Mouse (Mus musculus): Measurements from ENCODE around the gene Ccdc78. TPM values are rescaled to one million over a fixed set of nuclear protein-coding genes. Genes with fewer than 3 reads are reported as not detected.

Ccdc78 gene
- polyA plus RNA-seq, 1 experiment from 2014 or later = 0.14 TPM

DNA sequence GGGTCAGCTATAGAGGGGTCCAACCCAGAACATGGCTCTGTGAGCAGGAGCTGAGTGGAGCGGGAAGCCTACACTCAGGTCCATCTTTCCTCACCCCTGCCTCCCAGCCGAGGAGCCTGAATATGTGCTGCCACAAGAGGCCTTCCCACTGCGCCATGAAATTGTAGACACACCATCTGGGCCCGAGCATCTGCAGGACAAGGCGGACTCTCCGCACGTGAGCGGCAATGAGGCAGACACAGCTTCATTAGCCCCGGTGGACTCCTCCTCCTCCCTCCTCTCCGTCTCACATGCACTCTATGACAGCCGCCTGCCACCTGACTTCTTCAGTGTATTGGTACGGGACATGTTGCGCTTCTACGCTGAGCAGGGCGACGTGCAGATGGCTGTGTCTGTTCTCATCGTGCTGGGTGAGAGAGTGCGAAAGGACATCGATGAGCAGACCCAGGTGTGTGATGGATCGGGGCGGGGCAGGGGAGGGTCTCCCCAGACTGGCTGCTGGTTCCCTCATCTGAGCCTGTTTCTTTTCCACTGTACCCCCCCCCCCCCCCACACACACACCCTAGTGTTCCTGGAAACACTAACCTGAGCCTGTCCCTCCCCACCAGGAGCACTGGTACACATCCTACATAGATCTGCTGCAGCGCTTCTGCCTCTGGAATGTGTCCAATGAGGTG is 41.3 kb downstream of the Ccdc78 start:
- DNase-seq (ENCODE audit: low spot score) (no peak), ATAC-seq (no peak)
- H3K9me3 ChIP-seq (replicated peaks; ENCODE audit: control insufficient read depth, low read length) = no peaks in the 10 kb centered on the region
- no peak overlapping the region for H3K9ac ChIP-seq (ENCODE audit: low read length)
- peak overlapping the region; percentile 89; the same call in 1 of the 2 replicates for H3K4me2 ChIP-seq (ENCODE audit: low read length)
- H3K36me3 ChIP-seq (ENCODE audit: control insufficient read depth, insufficient read depth, low read length) = peaks cover 50% of the 10 kb centered on the region
- no peak overlapping the region for H3K27ac ChIP-seq (ENCODE audit: low read depth, low read length)
- peaks cover 35% of the 10 kb centered on the region for H3K4me1 ChIP-seq (ENCODE audit: control insufficient read depth, insufficient read depth, low read length)
- no peaks in the 10 kb centered on the region for H3K27me3 ChIP-seq (replicated peaks; ENCODE audit: control insufficient read depth, insufficient read depth, low read length)
- H3K4me3 ChIP-seq (ENCODE audit: low read depth, low read length) = no peak overlapping the region
- WGBS = 91% methylated on average over 22 of the region's 22 CpGs

- Histone ChIP-seq H3K27ac (ENCODE audit: low read depth, low read length) (peak overlapping the region; percentile 92; the same call in 1 of the 2 replicates), H3K9ac (ENCODE audit: low read length) (peak overlapping the region; percentile 88), H3K36me3 (ENCODE audit: control insufficient read depth, insufficient read depth, low read length) (peaks cover 50% of the 10 kb centered on the region), H3K4me3 (ENCODE audit: low read depth, low read length) (peak overlapping the region; percentile 61), H3K27me3 (replicated peaks; ENCODE audit: control insufficient read depth, insufficient read depth, low read length) (no peaks in the 10 kb centered on the region), H3K4me2 (ENCODE audit: low read length) (peak overlapping the region; percentile 89), H3K9me3 (replicated peaks; ENCODE audit: control insufficient read depth, low read length) (no peaks in the 10 kb centered on the region), H3K4me1 (ENCODE audit: control insufficient read depth, insufficient read depth, low read length) (peaks cover 35% of the 10 kb centered on the region)
- DNase-seq (ENCODE audit: low spot score) = no peak
- ATAC-seq = no peak
- 83% methylated on average over 8 of the region's 8 CpGs for WGBS
Measured at GRCm38 (mm10) chr17:25828223-25828594, 41.8 kb downstream of the Ccdc78 start.

DNA sequence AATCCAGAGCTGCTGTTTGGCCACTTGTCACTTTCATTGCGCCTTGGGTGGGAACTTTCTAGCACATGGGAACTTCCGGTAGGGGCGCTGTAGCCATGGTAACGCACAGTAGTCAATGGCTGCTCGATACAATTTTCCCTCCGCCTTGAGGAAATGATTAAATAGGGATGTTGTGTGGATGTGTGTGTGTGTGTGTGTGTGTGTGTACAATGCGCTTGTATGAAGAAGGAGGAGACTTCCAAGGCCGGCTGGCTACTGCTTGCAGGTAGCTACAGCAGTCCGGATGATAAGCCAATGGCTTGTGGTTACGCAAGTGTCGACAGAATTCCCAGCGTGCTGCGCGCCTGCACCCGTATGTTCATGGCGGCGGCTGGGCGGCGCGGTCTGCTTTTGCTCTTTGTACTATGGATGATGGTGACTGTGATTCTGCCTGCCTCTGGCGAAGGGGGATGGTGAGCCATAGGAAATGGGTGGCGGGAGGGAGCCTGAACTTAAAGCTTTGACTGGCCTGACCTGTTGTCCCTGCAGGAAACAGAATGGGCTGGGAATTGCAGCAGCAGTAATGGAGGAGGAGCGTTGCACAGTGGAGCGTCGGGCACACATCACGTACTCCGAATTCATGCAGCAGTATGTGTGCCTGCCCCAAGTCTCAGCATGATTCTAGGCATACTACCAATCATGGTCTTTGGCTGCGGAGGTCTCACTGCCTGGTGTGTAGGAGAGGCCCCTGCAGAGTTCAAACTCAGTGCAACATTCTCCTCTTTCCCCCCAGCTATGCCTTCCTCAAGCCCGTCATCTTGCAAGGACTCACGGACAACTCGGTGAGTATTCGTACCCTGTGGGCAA is 42.6 kb downstream of the Ccdc78 start, which contains the start of gene Jmjd8:
Gene Jmjd8, plus strand, starts transcription at position 156 of the 846 bp plus-strand sequence.
- peaks cover 50% of the 10 kb centered on the region for H3K36me3 ChIP-seq (ENCODE audit: control insufficient read depth, insufficient read depth, low read length)
- H3K27ac ChIP-seq (ENCODE audit: low read depth, low read length) = peak within 1 kb of the TSS; percentile 92
- H3K27me3 ChIP-seq (replicated peaks; ENCODE audit: control insufficient read depth, insufficient read depth, low read length) = no peaks in the 10 kb centered on the region
- DNase-seq (ENCODE audit: low spot score) = peak; percentile 93
- peak within 1 kb of the TSS; percentile 89 for H3K4me2 ChIP-seq (ENCODE audit: low read length)
- peak within 1 kb of the TSS; percentile 61 for H3K4me3 ChIP-seq (ENCODE audit: low read depth, low read length)
- peaks cover 38% of the 10 kb centered on the region for H3K4me1 ChIP-seq (ENCODE audit: control insufficient read depth, insufficient read depth, low read length)
- H3K9me3 ChIP-seq (replicated peaks; ENCODE audit: control insufficient read depth, low read length) = no peaks in the 10 kb centered on the region
- H3K9ac ChIP-seq (ENCODE audit: low read length) = peak within 1 kb of the TSS; percentile 88
- 2% methylated on average over 32 of the region's 32 CpGs for WGBS
- peak; percentile 56 for ATAC-seq

- Histone ChIP-seq H3K27ac (ENCODE audit: low read depth, low read length) (peak overlapping the region; percentile 92), H3K4me2 (ENCODE audit: low read length) (peak overlapping the region; percentile 89), H3K9ac (ENCODE audit: low read length) (peak overlapping the region; percentile 88), H3K4me1 (ENCODE audit: control insufficient read depth, insufficient read depth, low read length) (peaks cover 38% of the 10 kb centered on the region), H3K27me3 (replicated peaks; ENCODE audit: control insufficient read depth, insufficient read depth, low read length) (no peaks in the 10 kb centered on the region), H3K4me3 (ENCODE audit: low read depth, low read length) (peak overlapping the region; percentile 61), H3K9me3 (replicated peaks; ENCODE audit: control insufficient read depth, low read length) (no peaks in the 10 kb centered on the region), H3K36me3 (ENCODE audit: control insufficient read depth, insufficient read depth, low read length) (peaks cover 50% of the 10 kb centered on the region)
- 37% methylated on average over 8 of the region's 8 CpGs for WGBS
- ATAC-seq (no peak), DNase-seq (ENCODE audit: low spot score) (no peak)
Measured at GRCm38 (mm10) chr17:25829558-25830017, 43.2 kb downstream of the Ccdc78 start.

DNA sequence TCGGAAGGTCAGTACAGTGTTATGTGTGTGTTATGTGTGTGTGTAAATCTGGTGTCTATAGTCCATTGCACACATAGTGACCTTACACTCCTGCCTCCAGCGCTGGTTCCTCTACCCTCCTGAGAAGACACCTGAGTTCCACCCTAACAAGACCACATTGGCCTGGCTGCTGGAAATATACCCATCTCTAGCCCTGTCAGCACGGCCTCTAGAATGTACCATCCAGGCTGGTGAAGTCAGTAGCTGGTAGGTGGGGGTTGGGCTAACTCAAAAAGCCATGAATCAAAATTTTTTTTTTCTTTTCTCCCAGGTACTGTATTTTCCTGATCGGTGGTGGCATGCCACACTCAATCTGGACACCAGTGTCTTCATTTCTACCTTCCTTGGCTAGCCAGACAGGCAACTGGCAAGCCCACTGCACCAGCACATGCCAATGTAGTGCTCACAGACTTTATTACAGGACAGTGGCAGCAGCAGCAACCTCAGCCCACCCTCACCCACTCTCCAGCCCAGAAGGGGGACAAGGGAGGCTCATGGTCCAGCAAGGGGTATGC is 43.9 kb downstream of the Ccdc78 start:
- DNase-seq (ENCODE audit: low spot score) (no peak), ATAC-seq (no peak)
- no peak overlapping the region for H3K9ac ChIP-seq (ENCODE audit: low read length)
- no peak overlapping the region for H3K27ac ChIP-seq (ENCODE audit: low read depth, low read length)
- H3K36me3 ChIP-seq (ENCODE audit: control insufficient read depth, insufficient read depth, low read length) = peaks cover 56% of the 10 kb centered on the region
- WGBS = 83% methylated on average over 4 of the region's 4 CpGs
- H3K4me2 ChIP-seq (ENCODE audit: low read length) = peak overlapping the region; percentile 89; the same call in 1 of the 2 replicates
- H3K4me1 ChIP-seq (ENCODE audit: control insufficient read depth, insufficient read depth, low read length) = peaks cover 41% of the 10 kb centered on the region
- no peaks in the 10 kb centered on the region for H3K9me3 ChIP-seq (replicated peaks; ENCODE audit: control insufficient read depth, low read length)
- no peak overlapping the region for H3K4me3 ChIP-seq (ENCODE audit: low read depth, low read length)
- no peaks in the 10 kb centered on the region for H3K27me3 ChIP-seq (replicated peaks; ENCODE audit: control insufficient read depth, insufficient read depth, low read length)

DNA sequence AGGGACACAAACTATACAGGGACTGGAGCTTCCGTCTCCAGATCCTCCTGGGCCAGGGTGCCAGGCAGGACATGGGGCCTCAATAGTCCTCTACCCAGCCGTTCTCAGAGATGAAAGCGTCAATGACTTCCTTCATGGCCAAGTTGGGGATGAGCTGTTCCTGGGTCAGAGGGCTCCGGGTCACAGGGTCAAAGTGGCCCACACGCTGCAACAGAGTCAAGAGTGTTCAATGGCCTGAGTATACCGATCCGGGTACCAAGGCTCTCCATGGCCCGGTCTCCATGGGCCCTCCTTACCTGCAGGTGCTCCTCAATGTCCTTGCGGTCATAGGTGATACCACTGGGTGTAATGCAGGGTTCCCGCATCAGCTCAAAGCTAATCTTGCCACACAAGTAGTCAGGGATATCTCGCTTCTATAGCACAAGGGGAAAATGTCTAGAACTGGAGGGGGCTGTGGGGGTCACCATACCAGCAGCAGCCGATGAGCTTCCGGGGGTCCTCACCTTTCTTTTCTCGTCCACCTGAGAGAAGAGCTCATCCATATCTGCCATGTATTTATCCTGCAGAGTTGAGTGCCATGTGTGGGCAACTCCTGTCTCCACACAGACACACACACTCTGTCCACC is 44.5 kb downstream of the Ccdc78 start:
- H3K4me3 ChIP-seq (ENCODE audit: low read depth, low read length) = no peak overlapping the region
- H3K9ac ChIP-seq (ENCODE audit: low read length) = no peak overlapping the region

GRCm38 (mm10) chr17:25831451-25832281 is 45.3 kb downstream of the Ccdc78 start:
- Histone ChIP-seq H3K27ac (ENCODE audit: low read depth, low read length) (peak overlapping the region; percentile 82; the same call in 1 of the 2 replicates), H3K27me3 (replicated peaks; ENCODE audit: control insufficient read depth, insufficient read depth, low read length) (no peaks in the 10 kb centered on the region), H3K9me3 (replicated peaks; ENCODE audit: control insufficient read depth, low read length) (no peaks in the 10 kb centered on the region), H3K4me2 (ENCODE audit: low read length) (peak overlapping the region; percentile 80), H3K36me3 (ENCODE audit: control insufficient read depth, insufficient read depth, low read length) (peaks cover 52% of the 10 kb centered on the region), H3K4me1 (ENCODE audit: control insufficient read depth, insufficient read depth, low read length) (peaks cover 48% of the 10 kb centered on the region), H3K9ac (ENCODE audit: low read length) (peak overlapping the region; percentile 89), H3K4me3 (ENCODE audit: low read depth, low read length) (peak overlapping the region; percentile 86)
- ATAC-seq (no peak), DNase-seq (ENCODE audit: low spot score) (no peak)
- WGBS = 63% methylated on average over 21 of the region's 21 CpGs

More for the DNA sequence above, 44.5 kb downstream of the Ccdc78 start:
- no peaks in the 10 kb centered on the region for H3K9me3 ChIP-seq (replicated peaks; ENCODE audit: control insufficient read depth, low read length)
- DNase-seq (ENCODE audit: low spot score) (no peak), ATAC-seq (no peak)
- no peaks in the 10 kb centered on the region for H3K27me3 ChIP-seq (replicated peaks; ENCODE audit: control insufficient read depth, insufficient read depth, low read length)
- H3K27ac ChIP-seq (ENCODE audit: low read depth, low read length) = no peak overlapping the region
- H3K4me2 ChIP-seq (ENCODE audit: low read length) = peak overlapping the region; percentile 80
- peaks cover 42% of the 10 kb centered on the region for H3K4me1 ChIP-seq (ENCODE audit: control insufficient read depth, insufficient read depth, low read length)
- H3K36me3 ChIP-seq (ENCODE audit: control insufficient read depth, insufficient read depth, low read length) = peaks cover 59% of the 10 kb centered on the region
- WGBS = 90% methylated on average over 14 of the region's 14 CpGs
